Mouse (Mus musculus) T-cell, adult 2 months (primary cell): ENCODE measurements around the gene Bche.

ENCODE experiments used
- DNase-seq: peaks from one replicate; pipeline ENCODE4 v3.0.0; 2022; ENCODE audit warnings: low spot score

Gene Bche

DNA sequence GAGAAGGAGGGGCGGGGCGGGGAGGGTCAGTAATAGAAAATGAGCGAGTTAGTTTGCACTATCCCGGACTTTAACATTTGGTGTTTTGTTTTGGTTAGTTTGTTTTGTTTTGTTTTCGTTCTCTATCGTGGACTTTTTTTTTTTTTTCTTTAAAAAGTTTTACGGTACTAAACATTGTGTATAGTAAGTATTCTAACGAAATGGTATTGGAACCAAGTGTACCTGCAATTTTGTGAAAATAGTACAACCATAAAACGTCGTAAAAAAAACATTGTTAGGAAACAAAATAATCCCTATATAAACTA, at the start of gene Bche:
Gene Bche (minus strand): TSS at position 6 of the 305 bp plus-strand sequence.
- no peak for DNase-seq

DNA sequence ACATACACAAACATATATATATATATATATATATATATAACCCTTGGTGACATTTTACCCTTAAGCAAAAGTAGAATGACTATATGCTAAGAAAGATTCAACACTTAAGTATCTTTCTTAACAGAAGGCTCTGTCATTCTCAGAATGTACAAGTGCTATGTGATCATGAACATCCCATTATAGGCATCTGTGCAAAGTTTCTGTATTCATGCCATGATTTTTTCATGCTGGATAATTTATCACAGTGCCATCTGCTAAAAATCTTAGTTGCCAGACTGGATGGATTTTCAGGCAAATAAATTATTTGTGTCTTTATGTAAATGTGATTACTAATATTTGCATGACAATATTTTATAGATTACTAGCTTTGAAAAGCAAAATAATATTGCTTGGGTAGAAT, 33.8 kb upstream of the Bche start:
- no peak for DNase-seq

DNA sequence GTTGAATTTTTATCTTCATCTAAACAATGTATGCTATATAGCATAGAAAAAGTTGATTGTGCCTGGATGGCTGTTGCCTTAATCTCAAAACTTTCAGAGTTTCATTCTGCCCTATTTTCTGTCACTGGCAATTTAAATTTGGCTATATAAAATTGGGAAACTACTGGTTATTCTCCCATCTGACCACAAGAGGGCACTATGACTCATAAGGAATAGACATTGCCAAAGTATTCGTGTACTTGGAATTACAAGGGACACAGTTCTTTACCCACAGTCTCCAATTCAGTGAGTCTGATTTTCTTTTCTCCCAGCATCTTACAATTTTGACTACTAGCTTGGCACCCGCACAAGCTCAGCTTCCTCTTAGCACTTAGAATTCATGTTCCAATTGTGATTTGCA, 23.5 kb upstream of the Bche start:
- DNase-seq: no peak

DNA sequence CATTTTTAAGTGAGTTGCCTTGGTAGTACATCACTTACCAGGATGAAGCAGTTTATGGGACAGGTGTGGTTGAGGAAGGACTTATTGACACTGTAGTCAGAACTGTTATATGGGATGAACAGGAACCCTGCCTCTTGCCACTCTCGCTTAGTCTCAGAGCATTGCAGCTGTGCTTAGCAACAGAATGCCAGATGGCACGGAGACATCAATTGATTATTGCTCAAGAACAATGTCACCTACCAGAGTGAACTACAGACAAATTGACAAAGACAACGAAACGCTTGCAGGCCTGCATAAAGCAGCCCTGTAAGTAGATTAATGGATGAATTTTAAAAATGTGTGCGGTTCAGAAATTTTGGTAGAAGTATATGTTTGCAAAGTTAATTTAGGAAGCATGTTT, 21.3 kb upstream of the Bche start:
- DNase-seq: no peak

DNA sequence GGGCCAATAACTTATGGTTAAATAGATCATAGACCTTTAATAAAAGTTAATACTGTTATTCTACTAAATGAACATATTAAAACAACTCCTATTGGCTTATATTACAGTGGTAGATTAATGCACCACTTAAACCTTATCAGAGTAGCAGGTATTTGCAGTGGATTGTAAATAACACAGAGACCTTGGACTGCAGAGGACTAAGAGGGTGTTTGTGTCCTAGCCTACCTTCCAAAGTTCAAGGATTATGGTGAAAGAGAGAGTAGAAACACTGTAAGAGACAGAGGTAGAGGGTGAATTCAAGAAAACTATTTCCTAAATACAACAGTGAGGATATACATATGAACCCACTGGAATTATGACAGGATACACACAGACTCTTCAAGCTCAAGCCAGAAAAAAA, 17.5 kb upstream of the Bche start:
- no peak for DNase-seq

DNA sequence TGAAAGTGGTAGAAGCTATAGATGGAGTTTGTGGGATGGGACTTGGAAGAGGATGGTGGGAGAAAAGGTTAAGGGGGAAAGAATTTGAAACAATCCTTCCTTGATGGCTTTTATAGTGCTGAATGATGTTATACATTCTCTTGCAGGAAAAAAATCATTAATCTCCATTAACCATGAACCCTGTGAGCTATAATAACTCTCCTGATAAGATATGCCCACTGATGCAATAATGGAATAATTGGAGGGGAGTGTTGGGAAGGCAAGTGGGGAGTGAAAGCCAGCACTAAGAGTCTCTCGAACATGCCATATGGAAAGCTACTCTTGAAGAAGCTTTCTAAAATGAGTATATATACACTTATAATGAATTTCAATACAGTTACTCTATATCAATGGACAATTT, 16.7 kb upstream of the Bche start:
- no peak for DNase-seq

DNA sequence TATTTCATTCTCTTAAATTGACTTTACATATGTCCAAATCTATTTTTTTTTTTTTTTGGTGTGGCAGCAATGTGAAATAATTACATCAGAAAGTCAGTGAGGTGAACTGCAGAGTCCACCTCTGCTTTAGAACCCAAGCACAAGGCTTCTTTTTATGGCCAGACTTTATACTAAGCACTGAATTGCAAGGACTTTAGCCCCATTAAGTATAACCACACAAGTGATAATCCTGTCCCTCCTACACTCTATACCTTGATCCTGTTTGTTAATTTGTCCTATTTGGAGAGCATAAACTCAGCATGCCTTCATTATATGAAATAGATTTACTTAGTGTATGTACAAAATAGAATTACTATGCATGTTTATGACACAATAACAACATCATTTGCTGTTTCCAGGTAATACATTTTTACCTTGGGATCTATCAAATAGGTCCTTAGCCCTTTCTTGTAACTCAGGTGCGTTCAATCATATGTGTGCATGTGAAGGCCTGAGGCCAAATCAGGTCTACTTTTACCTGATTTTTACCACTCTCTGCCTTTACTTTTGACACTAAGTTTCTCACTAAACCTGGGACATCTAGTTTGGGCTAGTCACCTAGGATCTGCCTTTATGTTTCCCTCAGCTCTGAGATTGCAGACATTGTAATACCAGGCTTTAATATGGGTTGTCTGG, 9.5 kb upstream of the Bche start:
- no peak for DNase-seq

DNA sequence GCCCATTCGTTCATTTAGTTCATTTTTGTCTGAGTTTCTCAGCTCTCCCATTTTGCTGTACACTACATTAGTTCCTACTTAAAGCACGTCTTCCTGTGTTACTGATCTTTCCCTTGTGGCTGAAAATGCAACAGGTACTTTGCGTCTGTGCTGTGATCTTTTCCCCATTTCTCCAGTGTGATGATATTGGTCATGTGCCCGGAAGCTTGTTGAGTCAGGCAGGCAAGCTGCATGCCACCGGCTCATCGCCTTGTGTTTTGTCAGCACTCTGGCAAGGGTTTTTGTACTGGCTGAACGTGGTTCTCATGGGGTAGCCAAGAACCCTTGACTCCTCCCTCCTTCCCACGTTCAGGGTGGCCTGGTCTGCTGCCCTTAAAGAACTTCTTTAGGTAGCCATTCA, 1.7 kb upstream of the Bche start:
- DNase-seq: no peak

DNA sequence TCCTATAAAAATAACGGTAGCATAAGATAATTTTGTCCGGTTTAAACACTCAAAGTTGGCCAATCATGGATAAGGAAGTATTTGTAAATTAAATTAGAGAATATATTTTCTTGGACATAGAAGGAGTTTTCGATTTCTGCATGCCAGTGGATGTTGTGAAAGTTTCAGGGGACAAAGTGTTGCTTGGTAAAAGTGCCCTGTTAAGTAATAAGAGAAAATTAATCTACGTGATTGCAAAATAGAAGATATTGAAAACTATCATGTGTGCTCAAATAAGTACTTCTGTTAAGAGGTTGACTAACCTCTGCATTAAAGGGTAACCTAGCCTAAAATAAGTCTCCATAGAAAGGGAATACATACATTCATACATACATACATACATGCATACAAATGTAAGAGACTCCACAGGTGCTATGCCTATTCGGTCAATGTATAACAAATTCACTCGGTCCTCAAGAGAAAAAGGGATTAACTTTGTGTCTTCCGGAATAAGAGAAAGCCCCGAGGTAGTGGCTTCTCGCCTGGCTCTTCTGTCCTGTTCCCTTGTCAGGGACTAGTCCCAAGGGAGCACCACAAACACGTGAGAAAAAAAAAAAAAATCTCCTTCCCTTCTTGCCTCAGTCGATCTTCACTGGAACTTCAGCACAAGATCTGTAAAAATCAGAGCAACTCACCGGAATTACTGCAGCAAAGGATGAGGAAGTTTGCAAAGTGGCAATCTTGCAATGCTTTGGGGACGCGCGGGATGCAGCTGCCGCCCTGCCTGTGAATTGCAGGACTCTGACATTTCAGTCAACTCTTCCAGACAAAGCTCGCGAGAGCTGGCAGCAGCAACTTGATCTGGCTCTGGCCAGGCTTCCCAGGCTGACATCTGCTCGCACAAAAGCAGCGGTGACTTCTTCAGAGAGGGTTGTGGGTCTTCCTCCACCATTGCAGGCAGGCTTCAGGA, 480 bp downstream of the Bche start:
- no peak for DNase-seq

DNA sequence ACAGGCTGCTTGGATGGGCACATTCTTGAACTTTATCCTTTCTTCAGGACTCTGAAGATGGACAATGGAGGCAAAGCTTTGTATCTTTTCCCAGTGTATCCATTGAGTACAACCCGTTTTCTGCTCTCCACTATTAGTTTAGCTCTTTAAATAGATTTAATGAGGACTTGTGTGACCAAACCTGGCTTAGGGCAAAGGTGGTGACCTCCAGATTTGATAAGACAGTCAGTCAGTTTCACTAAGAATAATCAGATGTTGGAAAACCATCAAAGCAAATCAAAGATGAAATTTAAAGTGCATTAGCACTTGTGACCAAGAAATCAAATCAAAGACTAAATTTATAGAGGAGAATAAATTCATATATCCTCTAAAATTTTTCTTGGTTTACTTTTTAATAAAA, 1.7 kb downstream of the Bche start:
- DNase-seq: no peak

DNA sequence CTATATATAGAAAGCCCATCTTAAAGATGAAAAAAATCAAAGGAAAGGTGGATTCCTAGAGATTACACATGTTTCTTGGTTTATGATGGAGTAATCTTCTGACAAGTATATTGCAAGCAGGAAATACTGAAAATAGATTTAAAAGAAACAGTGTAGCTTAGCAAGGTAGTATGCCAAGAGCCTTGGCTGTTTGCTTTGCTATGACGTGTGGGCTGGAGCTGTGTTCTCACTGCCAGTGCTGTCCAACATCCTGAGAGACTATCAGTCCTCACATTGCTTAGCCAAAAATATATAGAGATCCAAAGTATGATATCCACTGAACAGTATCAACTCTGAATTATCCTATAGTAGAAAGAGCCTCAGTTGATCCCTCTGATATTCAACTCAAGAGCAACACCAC, 9.3 kb downstream of the Bche start:
- DNase-seq: no peak

DNA sequence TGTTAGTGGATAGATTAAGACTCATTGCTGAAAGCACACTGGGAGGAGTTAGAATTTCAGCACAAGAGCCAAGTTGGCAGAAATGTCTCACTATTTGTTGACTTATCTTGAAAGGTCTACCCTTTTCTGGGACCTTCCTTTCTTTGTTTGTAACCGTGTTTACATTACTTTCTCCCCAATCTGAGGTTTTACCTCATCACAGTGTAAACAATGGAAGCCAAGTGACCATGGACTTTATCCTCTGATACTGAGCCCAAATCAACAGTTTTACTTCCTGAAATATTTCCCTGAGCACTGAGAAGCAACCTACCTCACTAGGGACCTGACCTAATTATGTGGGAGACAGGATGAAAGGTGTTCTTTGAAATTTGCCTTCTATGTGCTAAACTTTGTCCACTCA, 34.9 kb downstream of the Bche start:
- DNase-seq: no peak

DNA sequence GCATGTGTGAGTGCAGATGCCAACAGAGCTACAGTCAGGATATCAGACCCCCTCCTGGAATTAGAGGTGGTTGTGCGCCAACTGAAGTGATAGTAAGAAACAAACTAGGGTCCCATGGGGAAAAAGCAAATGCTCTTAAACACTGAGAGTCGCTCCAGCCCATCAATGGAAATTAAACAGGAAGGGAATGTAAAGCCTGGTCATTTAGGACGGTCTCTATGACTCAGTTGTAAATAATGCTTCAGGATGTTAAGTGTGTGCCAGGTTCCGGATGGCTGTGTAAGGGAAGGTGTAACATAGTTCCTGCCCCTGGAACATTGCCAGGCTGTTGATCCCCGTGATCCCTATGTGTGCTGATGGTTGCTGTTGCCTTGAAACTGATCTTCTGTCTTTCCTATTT, 40.0 kb downstream of the Bche start:
- no peak for DNase-seq

DNA sequence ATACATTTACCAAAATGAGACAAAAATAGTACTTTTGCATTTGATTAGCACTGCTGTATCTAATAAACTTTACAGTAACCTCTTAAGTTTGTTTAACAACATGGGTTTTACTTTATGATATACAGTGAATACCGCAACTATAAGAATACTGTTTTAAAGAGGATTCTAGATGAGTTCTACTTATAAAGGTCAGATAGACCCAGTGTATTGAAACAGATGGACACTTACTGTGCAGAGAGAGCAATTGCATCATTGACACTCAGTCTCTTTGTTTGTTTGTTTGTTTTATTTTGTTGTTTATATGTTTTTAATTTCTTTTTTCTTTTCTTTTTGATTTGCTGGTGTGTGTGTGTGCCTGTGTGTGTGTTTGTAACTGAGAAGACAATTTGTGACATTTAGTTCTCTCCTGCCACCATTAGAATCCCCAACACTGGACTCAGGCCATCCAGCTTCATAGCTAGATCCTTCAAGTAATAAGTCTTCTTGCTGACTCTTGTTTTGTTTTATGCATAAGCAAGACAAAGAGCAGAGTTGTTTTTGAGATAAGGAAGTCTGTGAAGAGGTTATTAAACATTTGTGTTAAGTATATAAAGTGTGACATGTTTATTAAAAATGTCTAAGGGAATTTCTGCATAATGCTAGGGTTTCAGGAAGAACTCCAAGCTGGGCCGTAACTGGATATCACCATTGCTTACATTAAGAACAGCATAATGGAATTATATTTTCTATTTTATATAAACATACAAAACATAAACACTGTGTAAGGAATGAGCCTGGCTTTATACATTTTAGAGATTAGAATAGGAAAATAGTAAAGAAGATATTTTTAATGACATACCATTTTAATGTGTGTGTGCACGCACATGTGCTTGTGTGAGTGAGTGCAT, 40.7 kb downstream of the Bche start:
- no peak for DNase-seq

DNA sequence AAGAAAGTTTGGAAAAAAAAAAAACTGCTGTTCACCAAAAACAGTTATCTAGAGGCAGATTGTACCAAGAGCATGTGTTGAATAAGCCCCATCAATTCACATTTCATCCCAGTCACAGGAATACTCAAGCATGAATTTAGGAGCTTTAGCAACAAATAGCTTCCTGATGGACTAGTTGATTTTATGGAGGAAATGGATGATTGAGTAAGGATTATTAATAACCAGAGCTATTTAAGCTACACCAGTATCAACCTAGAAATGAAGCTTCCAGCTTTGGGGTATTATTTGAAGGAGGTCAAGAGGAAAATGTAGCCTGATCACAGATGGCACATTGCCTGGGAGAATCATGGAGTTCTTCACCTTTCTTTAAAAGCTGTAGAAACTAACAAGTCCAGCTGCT, 57.9 kb downstream of the Bche start:
- no peak for DNase-seq

DNA sequence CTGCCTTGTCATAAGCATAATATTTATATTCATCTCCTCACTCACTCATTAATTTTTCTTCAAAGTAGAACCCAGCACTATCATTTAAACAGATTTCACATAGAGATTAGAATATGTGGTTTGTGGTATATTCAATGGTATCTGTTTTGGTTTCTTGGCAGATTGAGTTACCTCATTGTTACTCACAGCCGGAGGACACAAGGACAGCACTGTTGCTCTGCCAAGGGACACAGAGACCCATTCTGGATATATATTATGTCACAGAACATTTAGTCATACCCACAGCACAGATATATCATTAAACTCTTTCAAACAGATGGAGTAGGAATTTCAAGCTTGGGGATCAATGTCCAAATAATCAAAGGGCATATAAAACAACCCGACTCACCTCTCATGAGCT, 61.2 kb downstream of the Bche start:
- DNase-seq: no peak

DNA sequence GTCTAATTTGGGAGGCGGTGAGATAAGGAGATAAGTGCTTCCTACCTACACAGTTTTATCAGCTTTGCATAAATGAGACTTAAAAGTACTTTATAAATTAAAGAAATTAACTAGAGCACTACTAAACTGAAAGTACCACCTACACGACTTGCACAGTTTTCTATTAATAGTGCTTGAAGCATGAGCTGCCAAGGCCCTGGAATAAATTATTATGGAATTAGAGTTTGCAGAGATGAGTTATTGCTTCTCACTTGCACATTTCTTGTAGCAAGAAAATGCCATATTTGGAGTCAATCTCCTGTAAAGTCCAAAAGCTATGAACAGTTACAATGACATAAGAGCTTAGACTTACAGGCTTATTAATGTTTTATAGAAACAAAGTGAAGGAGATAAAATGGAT, 96.8 kb downstream of the Bche start:
- DNase-seq: no peak

DNA sequence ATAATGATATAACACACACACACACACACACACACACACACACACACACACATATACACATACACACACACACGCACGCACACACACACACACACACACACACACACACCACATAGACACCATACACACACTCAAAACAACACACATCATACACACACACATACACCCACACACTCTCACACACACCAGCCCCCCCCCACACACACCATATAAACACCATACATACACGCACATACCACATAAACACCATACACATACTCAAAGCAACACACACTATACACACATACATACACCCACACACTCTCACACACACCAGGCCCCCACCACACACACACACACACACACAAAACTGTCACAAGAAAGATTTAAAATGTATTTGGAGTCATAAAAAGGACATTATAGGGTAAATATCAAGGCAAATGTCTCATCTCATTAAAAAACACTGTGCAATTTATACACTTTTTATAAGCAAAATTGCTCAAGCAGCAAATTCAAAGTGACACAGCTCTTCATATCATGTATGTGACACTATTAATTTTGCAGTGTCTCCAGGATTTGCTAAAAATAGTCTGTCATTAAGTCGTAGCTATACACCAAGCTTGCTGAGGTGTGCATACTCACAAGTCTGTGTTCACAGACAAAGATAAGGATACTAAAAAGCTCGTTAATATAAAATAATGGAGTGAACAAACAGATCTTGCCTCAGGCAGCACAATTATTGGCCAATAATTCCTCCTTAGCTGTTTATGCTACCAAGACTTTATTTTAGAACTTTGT, 116.3 kb downstream of the Bche start:
- no peak for DNase-seq
